Mouse (Mus musculus): Measurements from ENCODE around the gene Chrnb1.

Gene Chrnb1

DNA sequence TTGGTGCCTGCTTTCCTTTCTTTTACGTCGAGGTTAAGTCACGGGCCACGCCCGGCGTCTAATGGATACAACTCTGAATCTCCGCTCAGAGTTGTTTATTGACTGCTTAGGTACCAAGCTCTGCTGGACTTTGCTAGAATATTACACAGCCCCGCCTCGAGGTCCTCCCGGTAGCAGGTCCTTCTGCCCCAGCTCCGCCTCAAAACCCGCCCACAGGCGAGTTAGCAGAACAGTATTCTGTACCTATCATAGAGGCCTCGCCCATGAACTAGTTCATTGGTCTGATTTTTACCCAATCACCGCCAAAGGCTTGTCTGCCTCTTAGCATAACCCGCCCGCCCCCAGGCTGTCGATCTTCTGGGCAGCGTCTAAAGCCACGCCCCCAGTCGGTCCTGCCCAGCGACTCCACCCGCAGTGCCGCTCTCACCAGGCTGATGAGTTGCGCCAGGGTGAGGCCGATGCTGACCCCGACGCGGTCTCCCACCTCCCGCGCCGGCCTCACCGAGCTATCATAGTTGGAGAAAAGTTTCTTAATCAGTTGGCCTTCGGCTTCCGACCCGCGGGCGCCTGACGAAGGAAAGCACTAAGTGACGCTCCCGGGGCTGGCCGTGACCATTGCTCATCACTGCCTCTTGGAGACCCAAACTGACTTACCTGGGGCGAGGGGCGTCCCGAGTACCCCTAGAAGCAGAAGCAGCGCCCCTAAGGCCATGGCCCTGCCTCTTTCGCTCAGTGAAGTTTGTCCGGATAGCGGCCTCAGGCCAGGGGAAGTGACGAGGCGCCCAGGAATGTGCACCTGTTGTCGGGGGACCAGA lies at the start of gene Chrnb1:
TSS of gene Chrnb1 (minus strand) at position 776 of the 815 bp plus-strand sequence.
- peak; percentile 81 to 94 for DNase-seq (ENCODE audit: low spot score in 2 of 2)

- no peak for DNase-seq (ENCODE audit: low spot score in 2 of 2)
Observed at GRCm38 (mm10) chr11:69838714-69839104, 43.0 kb upstream of the Chrnb1 start.

GRCm38 (mm10) chr11:69837952-69838713 lies 42.4 kb upstream of the Chrnb1 start, which contains the start of gene Tmem256:
Tmem256 (plus strand) TSS chr11:69838514.
- DNase-seq (ENCODE audit: low spot score in 2 of 2), result peak; percentile 91 to 96

DNA sequence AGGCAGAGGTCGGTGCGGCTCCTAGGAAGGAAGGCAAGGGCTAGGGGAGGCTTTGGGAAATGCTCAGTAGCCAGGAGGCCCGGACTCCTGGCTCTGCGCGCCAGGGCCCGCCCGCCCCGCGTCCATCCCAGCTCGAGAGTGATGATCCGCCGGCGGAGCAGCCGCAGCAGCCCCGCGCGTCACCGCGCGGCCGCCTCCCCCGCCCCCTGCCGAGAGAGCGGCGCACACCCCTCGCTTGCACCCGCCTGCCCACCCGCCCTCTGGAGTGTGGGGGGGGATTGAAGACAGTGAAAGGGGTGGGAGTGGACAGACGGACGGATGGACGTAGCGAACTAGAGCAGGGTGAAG lies 41.8 kb upstream of the Chrnb1 start, which contains the start of gene Nlgn2:
TSS of gene Nlgn2 (minus strand) at position 181 of the 348 bp plus-strand sequence.
- DNase-seq (ENCODE audit: low spot score in 2 of 2), result no peak

GRCm38 (mm10) chr11:69836703-69837576 lies 41.2 kb upstream of the Chrnb1 start:
- peak in 1 of 2 experiments; percentile 32 for DNase-seq (ENCODE audit: low spot score in 2 of 2)

GRCm38 (mm10) chr11:69835966-69836335 lies 40.2 kb upstream of the Chrnb1 start:
- no peak for DNase-seq (ENCODE audit: low spot score in 2 of 2)

DNA sequence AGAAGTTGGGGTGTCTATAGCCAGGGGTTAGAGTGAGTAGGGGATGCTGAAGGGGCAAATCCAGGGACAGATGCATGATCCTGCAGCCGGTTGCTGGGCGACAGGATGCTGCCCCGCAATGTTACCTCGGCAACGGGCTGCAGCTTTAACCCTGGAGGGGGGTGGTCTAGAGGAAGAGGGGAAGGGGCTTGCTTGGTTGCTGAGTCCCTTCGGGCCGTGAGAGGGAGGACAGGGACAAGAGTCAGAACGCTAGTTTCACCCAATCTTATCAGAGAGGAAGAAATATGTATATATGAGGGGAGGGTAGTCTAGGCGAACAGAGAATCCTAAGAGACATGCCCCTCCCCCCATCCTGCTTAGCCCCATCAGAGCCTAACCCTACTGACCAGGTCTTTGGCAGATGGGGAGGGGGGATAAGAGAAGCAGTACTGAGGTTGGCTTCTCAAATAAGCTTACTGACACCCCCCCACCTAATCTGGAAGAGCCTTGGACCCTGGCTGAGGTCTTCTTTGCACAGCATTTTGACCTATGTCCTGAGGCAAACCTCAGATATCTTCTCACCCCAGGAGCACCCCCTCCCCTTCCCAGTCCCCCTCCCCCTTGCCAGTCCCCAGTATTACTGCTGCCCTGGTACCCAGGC lies 39.7 kb upstream of the Chrnb1 start:
- DNase-seq (ENCODE audit: low spot score in 2 of 2), result no peak

GRCm38 (mm10) chr11:69834001-69834549 lies 38.3 kb upstream of the Chrnb1 start:
- peak in 1 of 2 experiments; percentile 31 for DNase-seq (ENCODE audit: low spot score in 2 of 2)

- DNase-seq (ENCODE audit: low spot score in 2 of 2), result no peak
Observed at GRCm38 (mm10) chr11:69833554-69833953, 37.8 kb upstream of the Chrnb1 start.

GRCm38 (mm10) chr11:69828832-69829231 lies 33.1 kb upstream of the Chrnb1 start:
- no peak for DNase-seq (ENCODE audit: low spot score in 2 of 2)

DNA sequence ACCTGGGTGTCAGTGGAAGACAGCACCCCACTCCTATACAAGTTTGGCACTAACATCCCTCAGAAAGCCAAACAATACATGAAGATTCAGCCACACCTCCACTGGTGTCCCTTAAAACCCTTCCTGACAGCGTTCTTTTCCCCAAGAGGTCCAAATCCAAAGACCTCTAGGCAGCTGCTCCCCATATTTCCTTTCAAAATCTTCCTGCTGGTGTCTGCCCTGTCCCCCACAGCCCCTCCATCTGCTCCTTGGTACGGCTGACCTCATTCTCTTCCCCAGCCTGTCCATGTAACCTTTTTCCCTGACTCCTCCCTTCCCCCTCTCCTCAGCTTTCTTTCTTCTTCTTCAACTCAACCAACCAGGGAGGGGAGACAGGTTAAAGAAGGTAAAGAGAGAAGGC lies 27.7 kb upstream of the Chrnb1 start:
- no peak for DNase-seq (ENCODE audit: low spot score in 2 of 2)

DNA sequence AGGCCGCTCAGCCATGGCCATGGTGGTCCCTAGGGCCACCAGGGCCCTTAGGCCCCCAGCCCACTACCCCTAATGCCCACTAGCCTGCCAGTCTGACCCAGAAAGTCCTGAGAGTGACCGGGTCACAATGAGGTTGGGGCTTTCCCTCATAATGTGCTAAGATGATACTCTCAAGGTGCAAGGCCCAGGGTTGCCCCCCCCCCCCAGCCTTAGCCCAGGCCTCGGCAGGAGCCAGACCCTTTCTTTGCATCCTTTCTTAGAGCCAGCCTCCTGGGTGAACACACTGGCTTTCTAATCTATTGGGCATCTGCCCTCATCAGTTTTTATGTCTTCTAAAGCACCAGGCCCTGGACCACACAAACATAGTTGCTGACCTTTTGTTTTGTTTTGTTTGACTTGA lies 26.3 kb upstream of the Chrnb1 start, which contains the start of gene Spem1:
TSS of gene Spem1 (minus strand) at position 101 of the 400 bp plus-strand sequence.
- no peak for DNase-seq (ENCODE audit: low spot score in 2 of 2)

DNA sequence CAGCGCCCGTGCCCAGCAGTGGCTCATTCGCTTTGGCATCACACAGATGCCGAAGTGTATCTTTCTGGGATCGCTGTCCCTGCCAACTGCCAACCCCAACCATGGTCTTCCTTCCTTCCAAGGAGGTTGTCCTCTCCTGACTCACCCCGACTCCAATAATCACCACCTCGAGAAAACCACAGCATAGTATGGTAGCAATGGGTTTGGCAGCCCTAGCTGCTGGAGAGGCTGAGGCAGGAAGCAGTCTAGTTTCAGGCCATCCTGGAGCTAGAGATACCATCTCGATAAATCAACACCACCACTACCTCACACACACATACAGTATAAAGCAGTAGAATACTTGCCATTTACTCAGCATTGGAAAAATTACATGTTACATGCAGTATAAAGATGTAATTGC lies 23.1 kb upstream of the Chrnb1 start:
- no peak for DNase-seq (ENCODE audit: low spot score in 2 of 2)

DNA sequence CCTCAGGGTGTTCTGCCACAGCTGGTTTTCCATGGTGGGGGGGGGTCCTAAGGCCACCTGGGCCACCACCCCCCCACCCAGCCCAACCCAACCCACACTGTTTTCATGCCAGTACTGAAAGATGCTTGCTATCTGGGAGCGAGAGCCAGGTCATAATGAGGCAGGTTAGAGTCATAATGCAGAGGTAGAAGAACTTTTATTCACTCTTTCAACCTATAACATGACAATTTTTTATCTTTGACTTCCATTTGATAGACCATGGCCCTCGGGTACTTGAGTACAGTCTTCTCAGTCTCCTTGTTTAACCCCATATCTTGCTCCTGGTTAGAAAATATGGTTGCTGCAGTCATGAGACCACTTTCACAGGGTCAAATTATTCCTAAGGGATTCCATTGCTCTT lies 22.6 kb upstream of the Chrnb1 start, which contains the start of gene Spem2:
TSS of gene Spem2 (minus strand) at position 101 of the 400 bp plus-strand sequence.
- DNase-seq (ENCODE audit: low spot score in 2 of 2), result no peak

DNA sequence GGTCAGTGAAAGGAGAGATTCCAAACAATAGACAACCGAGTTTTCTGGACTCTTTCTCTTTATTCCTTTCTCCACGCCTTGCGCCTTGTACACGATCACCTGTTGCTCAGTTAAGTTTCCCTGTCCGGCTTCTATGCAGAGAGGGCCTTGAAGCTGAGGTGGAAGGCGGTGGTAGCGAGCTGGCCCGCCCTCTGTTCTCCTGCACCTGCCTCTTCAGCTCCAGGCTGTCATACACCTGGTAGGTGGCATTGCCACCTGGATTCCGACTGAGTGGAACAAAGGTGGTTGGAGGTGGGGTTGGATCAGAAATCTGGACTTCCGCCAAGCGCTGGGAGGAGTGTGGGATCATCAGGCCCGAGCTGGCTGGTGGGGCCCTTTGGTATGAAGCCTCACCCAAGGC lies 20.8 kb upstream of the Chrnb1 start:
- no peak for DNase-seq (ENCODE audit: low spot score in 2 of 2)

- no peak for DNase-seq (ENCODE audit: low spot score in 2 of 2)
Observed at GRCm38 (mm10) chr11:69815155-69815554, 19.4 kb upstream of the Chrnb1 start, which contains the start of gene Gm39566. Gm39566 (minus strand) TSS chr11:69815298.

DNA sequence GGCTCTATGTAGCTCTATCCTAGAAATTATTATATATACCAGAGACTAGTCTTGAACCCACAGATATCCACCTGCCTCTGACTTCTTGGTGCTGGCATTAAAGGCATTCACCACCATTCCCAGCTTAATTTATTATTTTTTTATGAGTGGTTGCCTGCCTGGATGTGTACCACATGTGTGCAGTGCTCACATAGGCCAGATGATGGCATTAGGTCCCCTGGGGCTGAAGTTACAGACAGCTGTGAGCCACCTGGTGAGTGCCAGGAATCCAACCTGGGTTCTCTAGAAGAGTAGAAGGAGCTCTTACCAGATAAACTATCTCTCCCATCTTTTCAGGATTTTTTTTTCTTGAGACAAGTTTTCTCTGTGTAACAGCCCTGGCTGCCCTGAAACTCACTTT lies 14.5 kb upstream of the Chrnb1 start:
- DNase-seq (ENCODE audit: low spot score in 2 of 2), result no peak

- DNase-seq (ENCODE audit: low spot score in 2 of 2), result no peak
Observed at GRCm38 (mm10) chr11:69807641-69808040, 11.9 kb upstream of the Chrnb1 start.

DNA sequence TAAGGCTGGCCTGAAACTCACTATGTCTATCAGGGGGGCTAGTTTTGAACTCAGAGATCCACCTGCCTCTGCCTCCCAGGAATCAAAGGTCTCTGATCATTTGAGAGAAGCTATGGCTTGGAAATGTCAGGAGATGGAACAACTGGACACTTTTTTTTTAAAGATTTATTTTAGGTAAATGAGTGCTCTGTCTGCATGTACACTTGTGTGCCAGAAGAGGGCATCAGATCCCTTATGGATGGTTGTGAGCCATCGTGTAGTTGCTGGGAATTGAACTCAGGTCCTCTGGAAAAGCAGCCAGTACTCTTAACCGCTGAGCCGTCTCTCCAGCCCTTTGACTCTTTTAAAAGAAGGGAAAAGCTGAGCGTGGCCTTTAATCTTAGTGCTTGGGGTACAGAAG lies 10.6 kb upstream of the Chrnb1 start:
- no peak for DNase-seq (ENCODE audit: low spot score in 2 of 2)

DNA sequence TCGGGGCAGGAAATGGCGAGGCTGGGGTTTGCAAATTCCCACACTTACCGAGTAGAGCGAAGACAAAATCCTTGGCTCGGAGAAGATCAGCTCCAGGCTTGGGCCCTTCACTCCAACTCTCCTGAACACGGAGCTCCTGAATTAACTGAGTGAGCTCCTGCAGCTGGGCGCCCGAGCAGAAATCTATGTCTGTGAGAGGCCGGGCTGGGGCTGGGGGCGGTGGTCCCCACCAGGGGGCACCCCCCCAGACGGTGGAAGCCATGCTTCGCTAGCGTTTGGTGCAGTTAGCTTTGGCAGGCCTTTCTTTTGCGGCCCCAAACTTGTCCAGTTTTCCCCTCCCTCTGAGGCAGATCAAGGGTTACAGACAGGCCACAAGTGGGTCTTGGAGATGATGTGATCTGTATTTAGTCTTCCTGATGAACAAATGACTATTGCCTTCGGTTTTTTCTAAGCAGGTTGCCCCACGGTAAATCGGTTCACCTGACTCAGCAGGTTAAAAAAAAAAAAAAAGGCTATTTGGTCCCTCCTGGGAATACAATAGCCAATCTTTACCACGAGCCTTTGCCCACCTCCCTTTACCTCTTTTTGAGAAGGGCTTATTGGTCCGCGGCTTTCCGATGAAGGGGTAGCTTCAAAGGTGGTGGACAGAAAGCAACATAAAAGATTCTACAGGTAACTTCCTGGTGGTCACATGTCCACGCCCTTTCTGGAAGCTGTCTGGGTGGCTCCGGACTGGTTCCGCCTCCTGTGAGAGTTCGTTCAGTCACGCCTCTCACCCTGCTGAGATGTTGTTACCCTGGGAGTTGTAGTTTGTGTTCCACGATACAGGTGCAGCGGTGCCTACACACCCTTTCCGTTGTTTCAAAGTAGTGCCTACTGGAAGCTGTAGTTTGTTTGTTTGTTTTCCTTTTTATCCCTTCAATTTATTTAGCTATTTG lies 9.5 kb upstream of the Chrnb1 start, which contains the start of gene Tmem102:
TSS of gene Tmem102 (minus strand) at position 653 of the 938 bp plus-strand sequence.
- DNase-seq (ENCODE audit: low spot score in 2 of 2), result peak; percentile 57 to 59

Data from urinary bladder, postnatal 36 days (tissue).